Mouse (Mus musculus): ENCODE data around the gene C5ar2. TPM values are rescaled to one million over a fixed set of nuclear protein-coding genes. Genes with fewer than 3 reads are reported as not detected.
A peak's percentile ranks its signal among the peaks of the same experiment; 100 is the strongest.

Gene C5ar2
- polyA plus RNA-seq, 1 experiment from 2014 or later: 0.06 TPM

DNA sequence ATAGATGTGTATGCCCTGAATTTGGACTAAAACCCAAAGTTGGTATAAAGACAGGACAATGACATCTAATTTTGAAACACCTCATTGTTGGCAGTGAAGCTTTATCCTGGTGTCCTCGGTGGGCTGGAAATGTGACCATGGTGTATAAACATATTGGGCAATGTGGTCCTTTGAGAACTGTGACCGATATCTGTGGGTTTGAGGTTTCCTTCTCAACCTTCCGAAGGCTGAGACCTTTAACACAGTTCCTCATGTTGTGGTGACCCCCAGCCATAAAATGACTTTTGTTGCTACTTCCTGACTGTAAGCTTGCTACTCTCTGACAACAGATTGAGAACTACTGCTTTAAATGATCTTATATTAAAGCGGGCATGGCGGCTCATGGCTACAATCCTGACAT, 6.7 kb upstream of the C5ar2 start:
- H3K4me3 ChIP-seq: no peak overlapping the region
- WGBS: 87% methylated on average over 5 of the region's 5 CpGs
- no peak for ATAC-seq
- no peaks in the 10 kb centered on the region for H3K27me3 ChIP-seq
- H3K9me3 ChIP-seq (replicated peaks): no peaks in the 10 kb centered on the region
- H3K4me1 ChIP-seq: no peaks in the 10 kb centered on the region
- H3K27ac ChIP-seq: no peak overlapping the region
- H3K4me2 ChIP-seq: no peak overlapping the region
- no peak overlapping the region for H3K9ac ChIP-seq
- H3K36me3 ChIP-seq (ENCODE audit: poor library complexity, severe bottlenecking): no peaks in the 10 kb centered on the region

DNA sequence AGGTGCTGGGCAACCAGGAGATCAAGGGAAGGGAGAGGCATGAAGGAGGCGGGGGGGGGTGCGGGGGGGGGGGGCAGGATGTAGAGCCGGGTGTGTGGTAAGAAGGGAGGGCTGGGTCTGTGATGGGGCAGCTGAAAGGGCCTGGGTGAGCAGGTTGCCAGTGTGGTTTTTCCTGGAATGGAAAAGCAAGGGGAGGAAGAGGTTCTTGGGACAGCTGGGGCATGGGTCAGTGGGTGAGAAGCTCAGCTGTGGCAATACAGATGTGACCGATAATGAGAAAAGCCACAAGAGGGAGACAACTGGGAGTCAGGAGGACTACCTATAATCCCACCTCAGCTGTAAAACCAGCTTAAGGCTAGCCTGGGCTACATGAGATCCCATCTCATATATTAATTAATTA, 2.0 kb upstream of the C5ar2 start:
- Histone ChIP-seq H3K4me2 (no peak overlapping the region), H3K36me3 (ENCODE audit: poor library complexity, severe bottlenecking) (no peaks in the 10 kb centered on the region), H3K4me3 (no peak overlapping the region), H3K4me1 (no peaks in the 10 kb centered on the region), H3K9me3 (replicated peaks) (no peaks in the 10 kb centered on the region), H3K27me3 (no peaks in the 10 kb centered on the region), H3K27ac (no peak overlapping the region), H3K9ac (no peak overlapping the region)
- ATAC-seq: no peak
- 47% methylated on average over 2 of the region's 4 CpGs for WGBS

GRCm38 (mm10) chr7:16242198-16242597, 1.8 kb downstream of the C5ar2 start:
- no peak overlapping the region for H3K4me3 ChIP-seq
- no peak overlapping the region for H3K27ac ChIP-seq
- no peaks in the 10 kb centered on the region for H3K4me1 ChIP-seq
- no peak overlapping the region for H3K4me2 ChIP-seq
- 91% methylated on average over 6 of the region's 6 CpGs for WGBS
- H3K9me3 ChIP-seq (replicated peaks): no peaks in the 10 kb centered on the region
- no peak overlapping the region for H3K9ac ChIP-seq
- H3K36me3 ChIP-seq (ENCODE audit: poor library complexity, severe bottlenecking): no peaks in the 10 kb centered on the region
- H3K27me3 ChIP-seq: no peaks in the 10 kb centered on the region
- no peak for ATAC-seq

DNA sequence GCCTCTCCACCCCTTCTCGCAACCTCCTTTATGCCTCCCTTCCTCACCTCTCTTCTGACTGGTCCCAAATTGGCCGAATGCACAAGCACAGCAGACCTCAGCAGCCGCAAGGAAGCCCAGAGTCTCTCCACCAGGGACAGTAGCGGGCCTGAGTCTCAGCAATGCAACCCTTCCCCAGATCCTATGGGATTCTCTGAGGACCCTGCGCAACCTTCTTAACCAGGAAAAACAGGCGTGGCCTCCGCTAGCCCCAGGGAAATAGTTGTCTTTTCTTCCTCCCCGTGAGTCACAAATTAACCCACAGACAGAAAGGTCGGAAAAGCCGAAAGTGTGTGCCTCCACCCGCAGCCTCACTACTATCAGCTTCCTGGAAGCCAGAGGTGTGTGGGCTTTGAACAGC, 2.2 kb downstream of the C5ar2 start:
- Histone ChIP-seq H3K27me3 (no peaks in the 10 kb centered on the region), H3K27ac (no peak overlapping the region)
- no peak for ATAC-seq

GRCm38 (mm10) chr7:16240978-16241303, 3.0 kb downstream of the C5ar2 start:
- no peaks in the 10 kb centered on the region for H3K9me3 ChIP-seq (replicated peaks)
- 98% methylated on average over 1 of the region's 1 CpGs for WGBS
- H3K36me3 ChIP-seq (ENCODE audit: poor library complexity, severe bottlenecking): no peaks in the 10 kb centered on the region
- ATAC-seq: no peak
- no peak overlapping the region for H3K9ac ChIP-seq
- no peak overlapping the region for H3K4me2 ChIP-seq
- H3K4me3 ChIP-seq: no peak overlapping the region
- no peaks in the 10 kb centered on the region for H3K27me3 ChIP-seq
- H3K4me1 ChIP-seq: no peaks in the 10 kb centered on the region
- H3K27ac ChIP-seq: no peak overlapping the region

More for the DNA sequence above, 2.2 kb downstream of the C5ar2 start:
- no peaks in the 10 kb centered on the region for H3K4me1 ChIP-seq
- no peak overlapping the region for H3K4me2 ChIP-seq
- WGBS: 69% methylated on average over 11 of the region's 11 CpGs
- H3K9ac ChIP-seq: no peak overlapping the region
- H3K4me3 ChIP-seq: no peak overlapping the region
- no peaks in the 10 kb centered on the region for H3K36me3 ChIP-seq (ENCODE audit: poor library complexity, severe bottlenecking)
- H3K9me3 ChIP-seq (replicated peaks): no peaks in the 10 kb centered on the region

DNA sequence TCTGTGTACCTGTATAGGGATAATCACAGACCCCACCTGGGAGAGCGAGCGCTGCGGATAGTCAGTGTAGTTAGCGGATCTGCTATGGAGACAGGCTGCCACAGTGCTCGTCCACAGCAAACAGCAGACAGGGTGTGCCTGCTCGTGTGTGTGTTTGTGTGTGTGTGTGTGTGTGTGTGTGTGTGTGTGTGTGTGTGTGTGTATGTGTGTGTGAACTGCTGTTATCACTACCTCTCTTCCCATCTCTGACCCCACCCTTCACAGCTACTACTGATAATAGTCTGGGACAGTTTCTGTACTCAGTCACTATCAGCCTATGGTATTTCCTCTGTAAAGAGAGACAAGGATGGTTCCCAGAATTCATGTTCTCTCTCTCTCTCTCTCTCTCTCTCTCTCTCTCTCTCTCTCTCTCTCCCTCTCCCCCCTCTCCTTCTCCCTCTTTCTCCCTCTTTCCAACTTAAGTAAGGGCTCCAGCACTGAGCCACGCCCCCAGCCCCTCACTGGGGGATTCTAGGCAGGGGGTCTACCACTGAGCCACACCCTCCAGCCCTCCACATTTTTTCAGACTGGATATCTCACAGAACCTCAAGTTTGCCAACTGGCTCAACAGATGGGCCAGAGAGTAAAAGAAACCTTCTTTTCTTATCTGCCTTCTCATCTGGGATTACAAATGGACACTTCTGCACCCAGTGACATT, 3.5 kb downstream of the C5ar2 start:
- no peaks in the 10 kb centered on the region for H3K27me3 ChIP-seq
- no peak overlapping the region for H3K4me2 ChIP-seq
- H3K4me1 ChIP-seq: no peaks in the 10 kb centered on the region
- ATAC-seq: no peak
- no peak overlapping the region for H3K4me3 ChIP-seq
- no peak overlapping the region for H3K9ac ChIP-seq
- no peak overlapping the region for H3K27ac ChIP-seq
- H3K36me3 ChIP-seq (ENCODE audit: poor library complexity, severe bottlenecking): no peaks in the 10 kb centered on the region
- WGBS: 80% methylated on average over 7 of the region's 7 CpGs
- H3K9me3 ChIP-seq (replicated peaks): no peaks in the 10 kb centered on the region

DNA sequence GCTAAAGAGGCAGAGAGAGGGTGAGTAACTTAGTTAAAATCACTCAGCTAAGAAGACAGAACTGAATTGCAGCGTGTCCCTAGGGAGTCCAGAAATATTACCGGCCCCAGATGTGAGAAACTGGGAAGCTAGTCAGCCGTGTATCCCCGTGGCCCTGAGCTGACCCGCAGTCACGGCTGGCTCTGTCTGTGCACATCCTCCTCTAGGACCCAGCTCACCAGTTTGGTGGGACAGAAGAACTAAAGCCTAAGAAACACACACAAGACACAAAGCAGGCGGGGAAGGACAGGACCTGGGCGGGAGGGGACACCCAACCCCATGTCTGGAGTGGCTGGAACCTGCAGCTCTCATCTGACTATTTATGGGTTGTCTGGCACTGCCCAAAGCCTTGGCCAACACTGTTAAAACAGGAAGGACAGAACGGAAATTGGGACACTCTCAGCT, 4.4 kb downstream of the C5ar2 start:
- H3K36me3 ChIP-seq (ENCODE audit: poor library complexity, severe bottlenecking): no peaks in the 10 kb centered on the region
- no peak overlapping the region for H3K27ac ChIP-seq
- H3K4me2 ChIP-seq: no peak overlapping the region
- H3K27me3 ChIP-seq: no peaks in the 10 kb centered on the region
- no peaks in the 10 kb centered on the region for H3K4me1 ChIP-seq
- no peak overlapping the region for H3K4me3 ChIP-seq
- no peak overlapping the region for H3K9ac ChIP-seq
- H3K9me3 ChIP-seq (replicated peaks): no peaks in the 10 kb centered on the region
- ATAC-seq: no peak
- 73% methylated on average over 9 of the region's 9 CpGs for WGBS

DNA sequence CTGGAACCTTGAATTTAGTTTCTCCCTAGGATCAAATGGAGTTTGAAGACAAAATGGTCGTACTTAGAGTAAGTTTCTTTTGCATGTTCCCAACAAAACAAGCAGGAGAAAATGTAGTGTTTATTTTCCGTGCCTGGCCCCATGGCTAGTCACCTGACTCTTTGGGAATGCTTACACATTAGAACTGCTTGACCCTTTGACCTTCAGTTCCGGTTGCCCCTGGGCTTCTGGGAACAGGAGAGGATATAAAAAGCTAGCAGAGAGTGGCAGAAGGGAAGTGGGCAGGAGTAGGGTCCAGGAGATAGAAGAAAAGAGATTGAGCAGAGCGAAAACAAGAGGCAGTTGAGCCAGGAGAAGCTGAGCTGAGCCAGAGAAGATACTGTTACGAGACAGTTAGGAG, 14.1 kb downstream of the C5ar2 start:
- no peak for ATAC-seq
- 65% methylated on average over 5 of the region's 5 CpGs for WGBS
- no peaks in the 10 kb centered on the region for H3K4me1 ChIP-seq
- 0 out of 2 replicates have a peak, but pooled peaks cover 14% of the 10 kb centered on the region for H3K9me3 ChIP-seq (replicated peaks)
- no peak overlapping the region for H3K4me3 ChIP-seq
- no peak overlapping the region for H3K27ac ChIP-seq
- peaks cover 10% of the 10 kb centered on the region for H3K27me3 ChIP-seq
- no peaks in the 10 kb centered on the region for H3K36me3 ChIP-seq (ENCODE audit: poor library complexity, severe bottlenecking)
- H3K9ac ChIP-seq: no peak overlapping the region
- no peak overlapping the region for H3K4me2 ChIP-seq

- peak; percentile 98 for ATAC-seq
- peaks cover 10% of the 10 kb centered on the region for H3K27me3 ChIP-seq
- H3K9me3 ChIP-seq (replicated peaks): no peaks in the 10 kb centered on the region
- H3K27ac ChIP-seq: peak within 1 kb of the TSS; percentile 49
- peaks cover 10% of the 10 kb centered on the region for H3K4me1 ChIP-seq
- peaks cover 20% of the 10 kb centered on the region for H3K36me3 ChIP-seq (ENCODE audit: poor library complexity, severe bottlenecking)
- under 1% methylated on average over 34 of the region's 34 CpGs for WGBS
- H3K9ac ChIP-seq: peak within 1 kb of the TSS; percentile 79
- peak within 1 kb of the TSS; percentile 67 for H3K4me2 ChIP-seq
- peak within 1 kb of the TSS; percentile 63 for H3K4me3 ChIP-seq
These were observed 22.2 kb downstream of the C5ar2 start, which contains the start of gene Dhx34 for GRCm38 (mm10) chr7:16221582-16222272. Dhx34 (minus strand) TSS chr7:16222037.

- 94% methylated on average over 9 of the region's 9 CpGs for WGBS
- Histone ChIP-seq H3K27ac (no peak overlapping the region), H3K9ac (no peak overlapping the region), H3K9me3 (replicated peaks) (no peaks in the 10 kb centered on the region), H3K4me3 (no peak overlapping the region), H3K27me3 (no peaks in the 10 kb centered on the region), H3K36me3 (ENCODE audit: poor library complexity, severe bottlenecking) (peaks cover 94% of the 10 kb centered on the region), H3K4me1 (no peaks in the 10 kb centered on the region), H3K4me2 (no peak overlapping the region)
- no peak for ATAC-seq
These were observed 30.0 kb downstream of the C5ar2 start for GRCm38 (mm10) chr7:16213986-16214385.

DNA sequence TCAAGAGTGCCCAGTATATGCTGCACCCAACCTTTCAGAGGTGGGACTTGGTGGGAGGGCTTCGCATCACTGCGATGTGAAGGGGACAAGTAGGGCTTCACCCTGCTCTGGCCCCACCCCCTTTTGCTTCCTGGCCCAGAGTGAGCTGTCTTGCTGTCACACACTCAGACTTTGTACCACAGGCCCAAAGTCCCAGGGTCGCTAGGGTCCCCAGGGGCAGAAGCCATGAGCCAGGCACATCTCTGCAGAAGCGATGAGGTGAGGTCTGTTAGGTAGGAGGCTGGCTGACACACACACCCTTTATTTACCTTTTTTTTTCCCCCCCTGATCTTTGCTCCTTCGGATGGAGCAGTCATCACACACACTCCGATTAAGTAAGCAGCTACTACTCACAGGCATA, 30.8 kb downstream of the C5ar2 start:
- H3K4me3 ChIP-seq: no peak overlapping the region
- H3K27me3 ChIP-seq: no peaks in the 10 kb centered on the region
- peaks cover 97% of the 10 kb centered on the region for H3K36me3 ChIP-seq (ENCODE audit: poor library complexity, severe bottlenecking)
- H3K9me3 ChIP-seq (replicated peaks): no peaks in the 10 kb centered on the region
- H3K4me1 ChIP-seq: no peaks in the 10 kb centered on the region
- H3K4me2 ChIP-seq: no peak overlapping the region
- no peak overlapping the region for H3K9ac ChIP-seq
- no peak overlapping the region for H3K27ac ChIP-seq
- 93% methylated on average over 6 of the region's 6 CpGs for WGBS
- no peak for ATAC-seq

DNA sequence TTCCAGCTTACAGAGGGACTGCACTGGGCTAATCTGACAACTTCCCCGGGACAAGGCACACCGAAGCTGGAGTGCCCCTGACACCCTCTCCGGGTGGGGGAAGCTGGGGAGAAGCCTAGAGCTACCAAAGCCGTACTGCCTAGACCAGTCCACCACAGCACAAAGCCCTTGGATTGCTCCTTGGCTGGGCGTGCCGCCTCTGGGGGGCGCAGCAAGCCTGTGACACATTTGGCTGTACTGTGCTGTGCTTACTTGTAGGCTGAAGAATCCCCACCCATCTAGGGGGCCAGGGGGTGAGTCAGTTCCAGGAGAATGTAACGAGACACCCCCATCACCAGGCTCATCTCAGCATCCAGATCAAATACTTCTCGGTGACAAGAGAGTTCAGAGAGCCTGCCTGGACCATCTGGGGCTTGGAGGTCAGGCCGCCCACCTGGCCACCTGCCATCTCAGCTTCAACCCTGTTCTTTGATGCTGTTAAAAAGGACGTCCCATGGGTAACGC, 33.0 kb downstream of the C5ar2 start:
- Histone ChIP-seq H3K9me3 (replicated peaks) (no peaks in the 10 kb centered on the region), H3K27me3 (no peaks in the 10 kb centered on the region), H3K27ac (no peak overlapping the region), H3K9ac (no peak overlapping the region), H3K4me1 (no peaks in the 10 kb centered on the region), H3K36me3 (ENCODE audit: poor library complexity, severe bottlenecking) (peaks cover 93% of the 10 kb centered on the region), H3K4me3 (no peak overlapping the region), H3K4me2 (no peak overlapping the region)
- no peak for ATAC-seq
- 83% methylated on average over 12 of the region's 12 CpGs for WGBS

Measured in forebrain, embryonic 13.5 days (tissue).